ENCODE assay signal across 9 mouse cellular contexts in the genomic region with DNA sequence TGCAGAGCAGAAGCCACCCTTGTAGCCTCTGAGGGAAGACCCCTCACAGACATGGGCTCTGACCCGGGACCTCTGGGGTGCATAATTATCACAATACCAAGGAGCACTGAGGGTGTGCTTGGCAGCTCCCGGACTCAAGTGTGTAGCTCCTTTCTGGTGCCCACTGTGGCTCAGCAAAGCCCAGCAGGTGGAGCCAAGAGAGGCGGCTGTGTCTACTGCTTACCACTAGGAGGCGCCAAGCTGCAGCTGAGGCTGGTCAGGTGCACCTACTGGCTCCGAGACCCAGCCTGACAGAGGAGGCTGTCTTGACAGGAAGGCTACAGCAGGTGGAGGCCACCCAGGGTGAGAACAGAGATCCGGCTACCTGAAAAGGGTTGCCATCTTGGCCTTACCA. TPM values are rescaled to one million over a fixed set of nuclear protein-coding genes. Genes with fewer than 3 reads are reported as not detected.
DNase-seq lines count a peak whose midpoint lies in the region; ATAC-seq and TF ChIP-seq lines count a peak whose summit lies in the region.
"Had no signal": no experiment of that assay in that cellular context is flagged by ENCODE, and none has a peak within 500 bp of the region (broad histone marks: within the 10 kb centered on the region; RNA-seq: fewer than 3 reads in every experiment).

No protein-coding gene starts in this region.

- H3K27me3 ChIP-seq in kidney, adult 2 months (replicated peaks; ENCODE audit: control insufficient read depth, insufficient read depth, low read length) = no peaks in the 10 kb centered on the region
- 0 out of 2 replicates have a peak, but pooled peaks cover 4% of the 10 kb centered on the region for H3K27me3 ChIP-seq in liver, embryonic 13.5 days
- H3K27me3 ChIP-seq in neural tube, embryonic 12.5 days (replicated peaks) = 0 out of 2 replicates have a peak, but pooled peaks cover 10% of the 10 kb centered on the region

- TF ChIP-seq CTCF in brain, embryonic 14.5 days (IDR thresholded peaks at IDR 0.05; ENCODE audit: borderline replicate concordance, extremely low read depth, insufficient read depth, insufficient read length) = peak; percentile 99
- peak; percentile 98; the same call in 1 of the 2 replicates for TF ChIP-seq CTCF in kidney, adult 2 months (conservative IDR thresholded peaks at IDR 0.05; ENCODE audit: insufficient read depth, insufficient read length, low read depth, low read length)

- TF ChIP-seq POLR2A in brain, embryonic 14.5 days (IDR thresholded peaks at IDR 0.05; ENCODE audit: borderline replicate concordance, extremely low read depth, insufficient read depth, insufficient read length, poor library complexity, severe bottlenecking) = no peak
- TF ChIP-seq POLR2A in kidney, adult 2 months (IDR thresholded peaks at IDR 0.05; ENCODE audit: low read depth, low read length) = no peak

- no peak overlapping the region for H3K9ac ChIP-seq in liver, embryonic 13.5 days
- no peak overlapping the region for H3K9ac ChIP-seq in neural tube, embryonic 12.5 days
- H3K9ac ChIP-seq: limb, embryonic 13.5 days had no signal

- no peak for ATAC-seq in liver, embryonic 13.5 days (ENCODE audit: low read depth)
- peak; percentile 19; the same call in 1 of the 2 replicates for ATAC-seq in neural tube, embryonic 12.5 days (ENCODE audit: low FRiP score, low read depth)

- peak; percentile 39 for DNase-seq in cerebellum, adult 9-11 months
- DNase-seq in cerebellum, adult 8-10 months = no peak
- DNase-seq in brain, embryonic 14.5 days (ENCODE audit: low read depth) = peak; percentile 88
- peak; percentile 73 to 82 for DNase-seq in frontal cortex, postnatal 36 days (ENCODE audit: low spot score in 2 of 2)
- peak; percentile 70 for DNase-seq in kidney, adult 2 months
- peak; percentile 28 for DNase-seq in liver, embryonic 13.5 days
- peak; percentile 86 for DNase-seq in testis, postnatal 10 days (ENCODE audit: low spot score)

- H3K4me1 ChIP-seq in kidney, adult 2 months (ENCODE audit: control insufficient read depth, insufficient read depth, low read length) = no peaks in the 10 kb centered on the region
- H3K4me1 ChIP-seq in liver, embryonic 13.5 days (replicated peaks) = no peaks in the 10 kb centered on the region
- H3K4me1 ChIP-seq in neural tube, embryonic 12.5 days = peaks cover 21% of the 10 kb centered on the region
- H3K4me1 ChIP-seq: limb, embryonic 13.5 days had no signal

- 16% methylated on average over 6 of the region's 6 CpGs for WGBS in kidney, adult 2 months
- WGBS in liver, embryonic 13.5 days (ENCODE audit: insufficient replicate concordance) = 17% methylated on average over 6 of the region's 6 CpGs
- WGBS in neural tube, embryonic 12.5 days = 16% methylated on average over 6 of the region's 6 CpGs

- no peak overlapping the region for H3K27ac ChIP-seq in kidney, adult 2 months (ENCODE audit: insufficient read depth, low read depth, low read length)
- H3K27ac ChIP-seq in liver, embryonic 13.5 days = no peak overlapping the region
- H3K27ac ChIP-seq in neural tube, embryonic 12.5 days = no peak overlapping the region
- H3K27ac ChIP-seq: limb, embryonic 13.5 days had no signal

- no peaks in the 10 kb centered on the region for H3K36me3 ChIP-seq in kidney, adult 2 months (ENCODE audit: control insufficient read depth, insufficient read depth, low read length)
- H3K36me3 ChIP-seq in liver, embryonic 13.5 days = no peaks in the 10 kb centered on the region
- no peaks in the 10 kb centered on the region for H3K36me3 ChIP-seq in neural tube, embryonic 12.5 days
- H3K36me3 ChIP-seq: limb, embryonic 13.5 days had no signal

- H3K4me3 ChIP-seq in kidney, adult 2 months (ENCODE audit: insufficient read depth, low read depth, low read length) = no peak overlapping the region
- no peak overlapping the region for H3K4me3 ChIP-seq in liver, embryonic 13.5 days (replicated peaks)
- no peak overlapping the region for H3K4me3 ChIP-seq in neural tube, embryonic 12.5 days
- H3K4me3 ChIP-seq: limb, embryonic 13.5 days had no signal

- H3K4me2 ChIP-seq in liver, embryonic 13.5 days = no peak overlapping the region
- H3K4me2 ChIP-seq in neural tube, embryonic 12.5 days (replicated peaks) = no peak overlapping the region
- H3K4me2 ChIP-seq: limb, embryonic 13.5 days had no signal

- H3K9me3 ChIP-seq in liver, embryonic 13.5 days (replicated peaks) = no peaks in the 10 kb centered on the region
- no peaks in the 10 kb centered on the region for H3K9me3 ChIP-seq in neural tube, embryonic 12.5 days
- H3K9me3 ChIP-seq: limb, embryonic 13.5 days had no signal

RNA-seq across cellular contexts. Expression of a gene that starts 56.9 kb away (rescaled TPM):
- polyA plus RNA-seq in brain, embryonic 14.5 days (2012; rRNA removed) = 22.7 and 35.4 TPM in 2 replicates
- polyA plus RNA-seq in kidney, adult 2 months (2012; rRNA removed) = 0.41 and 0.61 TPM in 2 replicates
- polyA plus RNA-seq in liver, embryonic 13.5 days (2015; fragmentation: Nextera tagmentation; extraction: Ambion mirVana) = not detected in 2 replicates
- 0.86 and 1.2 TPM in 2 replicates for polyA plus RNA-seq in neural tube, embryonic 12.5 days (2016; fragmentation: Nextera tagmentation; extraction: Ambion mirVana)

Comparison
In these comparisons a context has a peak if more than half of its experiments do, and no peak if none do; other contexts are left out.
1. RNA of a gene that starts 56.9 kb away (polyA plus RNA-seq): 22.7 to 35.4 TPM in brain, embryonic 14.5 days; 0.86 to 1.2 TPM in neural tube, embryonic 12.5 days, 0.41 to 0.61 TPM in kidney, adult 2 months and not detected in liver, embryonic 13.5 days; every median in the first group is over 10 times any median in the second.